Mouse (Mus musculus) spleen, postnatal 36 days (tissue): ENCODE results near the gene Anxa6.
A peak's percentile ranks its signal among the peaks of the same experiment; 100 is the strongest.
"Not testable (repeated sequence)": the region's sequence is repeated elsewhere in the genome, so short reads cannot be mapped to it uniquely, and the experiment has no call there.

Experiments used
- DNase-seq, 2 experiments: peaks; one replicate each; pipeline ENCODE4 v3.0.0; 2022; ENCODE audit warnings: low spot score in 2 of 2, mixed read lengths in 1 of 2

Anxa6 gene

GRCm38 (mm10) chr11:54961164-54961850 is 71.9 kb downstream of the Anxa6 start:
- no peak for DNase-seq

- DNase-seq: no peak
Observed at GRCm38 (mm10) chr11:54960251-54960650, 73.0 kb downstream of the Anxa6 start.

GRCm38 (mm10) chr11:54958571-54959073 is 74.6 kb downstream of the Anxa6 start:
- DNase-seq: peak; percentile 51 to 68

- DNase-seq: not testable (repeated sequence)
Observed at GRCm38 (mm10) chr11:54957708-54958107, 75.5 kb downstream of the Anxa6 start.

GRCm38 (mm10) chr11:54956912-54957311 is 76.3 kb downstream of the Anxa6 start:
- peak in 1 of 2 experiments; percentile 49 for DNase-seq

- DNase-seq: peak; percentile 98 to 99
Observed at GRCm38 (mm10) chr11:54955735-54956480, 77.3 kb downstream of the Anxa6 start.

- not testable (repeated sequence) for DNase-seq
Observed at GRCm38 (mm10) chr11:54955400-54955734, 77.9 kb downstream of the Anxa6 start.

- no peak for DNase-seq
Observed at GRCm38 (mm10) chr11:54954716-54955115, 78.5 kb downstream of the Anxa6 start.

- no peak for DNase-seq
Observed at GRCm38 (mm10) chr11:54953993-54954446, 79.2 kb downstream of the Anxa6 start.

GRCm38 (mm10) chr11:54952651-54953050 is 80.6 kb downstream of the Anxa6 start:
- DNase-seq: no peak

- DNase-seq: no peak
Observed at GRCm38 (mm10) chr11:54950684-54951083, 82.6 kb downstream of the Anxa6 start.

GRCm38 (mm10) chr11:54949717-54950116 is 83.5 kb downstream of the Anxa6 start:
- no peak for DNase-seq

- no peak for DNase-seq
Observed at GRCm38 (mm10) chr11:54944702-54945101, 88.5 kb downstream of the Anxa6 start.

- DNase-seq: no peak
Observed at GRCm38 (mm10) chr11:54940056-54940455, 93.2 kb downstream of the Anxa6 start.

GRCm38 (mm10) chr11:54939501-54939900 is 93.7 kb downstream of the Anxa6 start:
- no peak for DNase-seq

- DNase-seq: no peak
Observed at GRCm38 (mm10) chr11:54936771-54937140, 96.5 kb downstream of the Anxa6 start.

- DNase-seq: peak; percentile 38 to 43
Observed at GRCm38 (mm10) chr11:54936035-54936770, 97.0 kb downstream of the Anxa6 start.

- DNase-seq: no peak
Observed at GRCm38 (mm10) chr11:54934198-54934597, 99.0 kb downstream of the Anxa6 start.

GRCm38 (mm10) chr11:54932540-54932939 is 100.7 kb downstream of the Anxa6 start:
- no peak for DNase-seq

GRCm38 (mm10) chr11:54931405-54932093 is 101.7 kb downstream of the Anxa6 start:
- peak; percentile 35 to 37 for DNase-seq

GRCm38 (mm10) chr11:54930318-54930979 is 102.8 kb downstream of the Anxa6 start:
- no peak for DNase-seq
